ENCODE assay signal across 20 mouse cellular contexts in the genomic region with DNA sequence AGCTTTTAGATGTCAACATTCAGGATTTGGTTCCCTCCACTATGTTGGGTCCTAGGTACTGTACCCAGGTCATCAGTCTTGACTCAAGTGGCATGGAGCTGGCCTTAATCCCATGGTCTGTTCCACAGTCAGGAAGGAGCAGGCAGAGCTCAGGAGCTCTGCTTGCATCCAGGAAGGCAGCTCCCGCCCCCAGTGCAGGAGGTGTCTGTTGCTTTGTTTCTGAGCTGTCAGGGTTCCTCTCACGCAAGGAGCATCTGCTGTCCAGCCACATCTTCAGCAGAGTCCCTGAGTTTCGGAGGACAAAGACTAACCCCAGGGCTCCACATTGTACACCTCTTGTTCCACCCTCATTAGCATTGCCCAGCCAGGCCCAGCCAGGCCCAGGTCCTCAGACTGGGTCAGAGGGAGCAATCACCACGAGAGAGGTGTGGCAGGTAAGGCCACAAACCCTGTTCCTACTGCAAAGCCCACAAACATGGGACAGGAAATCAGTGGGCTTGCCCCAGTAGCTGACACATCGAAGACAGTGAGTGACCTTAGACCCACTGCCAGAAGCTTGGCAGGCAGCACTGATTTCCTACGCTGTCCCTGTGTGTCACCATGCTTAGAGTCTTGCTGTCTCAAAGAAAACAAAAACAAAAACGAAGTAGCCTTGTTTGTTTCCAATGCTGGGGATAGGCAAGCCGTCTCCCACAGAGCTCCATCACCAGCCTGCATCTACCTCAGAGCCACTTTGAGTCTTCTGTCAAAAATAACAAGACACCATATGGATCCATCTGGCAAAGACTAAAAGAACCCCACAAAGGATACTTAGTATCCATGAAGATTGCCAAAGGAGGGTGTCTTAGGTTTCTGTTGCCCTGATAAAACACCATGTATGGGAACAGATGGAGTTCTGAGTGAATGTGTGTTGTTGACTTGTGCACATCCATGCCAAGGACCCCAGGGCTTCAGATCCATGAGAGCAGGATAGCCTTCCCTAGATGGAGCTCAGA. TPM values are rescaled to one million over a fixed set of nuclear protein-coding genes. Genes with fewer than 3 reads are reported as not detected.
A peak's percentile ranks its signal among the peaks of the same experiment; 100 is the strongest.
DNase-seq lines count a peak whose midpoint lies in the region; ATAC-seq lines count a peak whose summit lies in the region.
"Had no signal": no experiment of that assay in that cellular context is flagged by ENCODE, and none has a peak within 500 bp of the region (broad histone marks: within the 10 kb centered on the region; RNA-seq: fewer than 3 reads in every experiment).

No protein-coding gene starts in this region.

- peaks cover 32% of the 10 kb centered on the region for H3K4me1 ChIP-seq in hindbrain, embryonic 10.5 days (replicated peaks)
- no peaks in the 10 kb centered on the region for H3K4me1 ChIP-seq in hindbrain, embryonic 12.5 days
- H3K4me1 ChIP-seq in forebrain, embryonic 15.5 days = 0 out of 2 replicates have a peak, but pooled peaks cover 7% of the 10 kb centered on the region
- H3K4me1 ChIP-seq: neural tube, embryonic 15.5 days had no signal

- WGBS in hindbrain, embryonic 10.5 days = 52% methylated on average over 8 of the region's 8 CpGs
- WGBS in hindbrain, embryonic 12.5 days = 60% methylated on average over 8 of the region's 8 CpGs
- 60% methylated on average over 8 of the region's 8 CpGs for WGBS in forebrain, embryonic 15.5 days

- peak overlapping the region; percentile 37 for H3K27ac ChIP-seq in hindbrain, embryonic 10.5 days
- no peak overlapping the region for H3K27ac ChIP-seq in hindbrain, embryonic 12.5 days
- peak overlapping the region; percentile 11; the same call in 1 of the 2 replicates for H3K27ac ChIP-seq in forebrain, embryonic 15.5 days (replicated peaks)
- H3K27ac ChIP-seq: gastrocnemius, adult 2 months; heart, adult 2 months; liver, embryonic 15.5 days; neural tube, embryonic 15.5 days had no signal

- no peaks in the 10 kb centered on the region for H3K9me3 ChIP-seq in hindbrain, embryonic 10.5 days
- no peaks in the 10 kb centered on the region for H3K9me3 ChIP-seq in hindbrain, embryonic 12.5 days (replicated peaks)
- H3K9me3 ChIP-seq in forebrain, embryonic 15.5 days = no peaks in the 10 kb centered on the region
- H3K9me3 ChIP-seq: liver, embryonic 15.5 days; neural tube, embryonic 15.5 days had no signal

- no peak overlapping the region for H3K9ac ChIP-seq in hindbrain, embryonic 12.5 days
- H3K9ac ChIP-seq in forebrain, embryonic 15.5 days (replicated peaks) = no peak overlapping the region
- H3K9ac ChIP-seq: liver, embryonic 15.5 days; neural tube, embryonic 15.5 days had no signal

- no peaks in the 10 kb centered on the region for H3K36me3 ChIP-seq in hindbrain, embryonic 10.5 days
- H3K36me3 ChIP-seq in hindbrain, embryonic 12.5 days = no peaks in the 10 kb centered on the region
- H3K36me3 ChIP-seq in forebrain, embryonic 15.5 days = no peaks in the 10 kb centered on the region
- H3K36me3 ChIP-seq: liver, embryonic 15.5 days; neural tube, embryonic 15.5 days had no signal

- no peak for ATAC-seq in hindbrain, embryonic 12.5 days (ENCODE audit: low FRiP score)
- ATAC-seq in forebrain, embryonic 15.5 days (replicated peaks) = 0 out of 2 replicates have a peak, but pooled peaks have one; percentile 16
- ATAC-seq: hindbrain, embryonic 16.5 days had no signal

- 0 out of 2 replicates have a peak, but pooled peaks cover 4% of the 10 kb centered on the region for H3K27me3 ChIP-seq in hindbrain, embryonic 10.5 days (ENCODE audit: insufficient read depth, poor library complexity, severe bottlenecking)
- H3K27me3 ChIP-seq in hindbrain, embryonic 12.5 days = no peaks in the 10 kb centered on the region
- no peaks in the 10 kb centered on the region for H3K27me3 ChIP-seq in forebrain, embryonic 15.5 days
- H3K27me3 ChIP-seq: neural tube, embryonic 15.5 days had no signal

- no peak overlapping the region for H3K4me2 ChIP-seq in hindbrain, embryonic 12.5 days (replicated peaks)
- H3K4me2 ChIP-seq in forebrain, embryonic 15.5 days (replicated peaks) = no peak overlapping the region
- H3K4me2 ChIP-seq: liver, embryonic 15.5 days; neural tube, embryonic 15.5 days had no signal

- peak; percentile 49 for DNase-seq in adrenal gland, postnatal 14 days
- no peak for DNase-seq in adrenal gland, adult 18-20 months (ENCODE audit: low spot score in 2 of 2)
- DNase-seq in hindbrain, embryonic 10.5 days (ENCODE audit: low spot score) = no peak
- peak; percentile 22 for DNase-seq in 3T3-L1 (ENCODE audit: low read depth, low spot score)
- no peak for DNase-seq in kidney, postnatal 10 days
- DNase-seq in lung, postnatal 36 days = no peak
- DNase-seq: cerebellum, adult 11-12 months; gastrocnemius, adult 2 months; heart, adult 2 months; kidney, adult 11 months; kidney, postnatal 25 days; left cerebral cortex, postnatal 4 days; lung, postnatal 14 days; retina, postnatal 1 day; thymus, postnatal 25 days had no signal

- H3K4me3 ChIP-seq in hindbrain, embryonic 10.5 days = no peak overlapping the region
- no peak overlapping the region for H3K4me3 ChIP-seq in hindbrain, embryonic 12.5 days
- no peak overlapping the region for H3K4me3 ChIP-seq in forebrain, embryonic 15.5 days
- H3K4me3 ChIP-seq: gastrocnemius, adult 2 months; heart, adult 2 months; liver, embryonic 15.5 days; neural tube, embryonic 15.5 days had no signal

RNA-seq across cellular contexts. Expression of a gene that starts 10.0 kb away (rescaled TPM):
- 15.9 and 19.6 TPM in 2 replicates for total RNA-seq in adrenal gland, postnatal 14 days (2021)
- total RNA-seq in adrenal gland, adult 18-20 months (2021) = 10 to 100 TPM; 20.9 to 29.3 TPM
- 153 and 228 TPM in 2 replicates for polyA plus RNA-seq in hindbrain, embryonic 10.5 days (2016; fragmentation: Nextera tagmentation; extraction: Ambion mirVana)
- polyA plus RNA-seq in hindbrain, embryonic 12.5 days (2016; fragmentation: Nextera tagmentation; extraction: Ambion mirVana) = 103 and 112 TPM in 2 replicates
- 89.5 and 89.7 TPM in 2 replicates for polyA plus RNA-seq in forebrain, embryonic 15.5 days (2015; fragmentation: Nextera tagmentation; extraction: Ambion mirVana)

Comparison
In these comparisons a context has a peak if more than half of its experiments do, and no peak if none do; other contexts are left out.
1. DNase-seq: peak in adrenal gland, postnatal 14 days (single experiment) and 3T3-L1 (single experiment); none in adrenal gland, adult 18-20 months (0 of 2), hindbrain, embryonic 10.5 days (single experiment), kidney, postnatal 10 days (single experiment) and lung, postnatal 36 days (single experiment).